Mouse (Mus musculus) splenic B cell, adult 2 months (primary cell): Measurements from ENCODE around the gene Szt2.

ENCODE experiments used
- DNase-seq: peaks from one replicate; pipeline ENCODE4 v3.0.0-alpha.2; 2011; ENCODE audit warnings: low read depth, low spot score
- H3K27me3 ChIP-seq: 2 replicates; pipeline ENCODE4 v1.6.1; 2012; ENCODE audit warnings: mild to moderate bottlenecking, low read length, moderate library complexity, mixed read lengths; ENCODE audit not compliant: control insufficient read depth, poor library complexity, insufficient read depth, severe bottlenecking
- H3K36me3 ChIP-seq: 2 replicates; pipeline ENCODE4 v1.6.1; 2012; ENCODE audit warnings: mild to moderate bottlenecking, low read length, moderate library complexity, mixed read lengths; ENCODE audit not compliant: control insufficient read depth, poor library complexity, insufficient read depth, severe bottlenecking

Gene Szt2

DNA sequence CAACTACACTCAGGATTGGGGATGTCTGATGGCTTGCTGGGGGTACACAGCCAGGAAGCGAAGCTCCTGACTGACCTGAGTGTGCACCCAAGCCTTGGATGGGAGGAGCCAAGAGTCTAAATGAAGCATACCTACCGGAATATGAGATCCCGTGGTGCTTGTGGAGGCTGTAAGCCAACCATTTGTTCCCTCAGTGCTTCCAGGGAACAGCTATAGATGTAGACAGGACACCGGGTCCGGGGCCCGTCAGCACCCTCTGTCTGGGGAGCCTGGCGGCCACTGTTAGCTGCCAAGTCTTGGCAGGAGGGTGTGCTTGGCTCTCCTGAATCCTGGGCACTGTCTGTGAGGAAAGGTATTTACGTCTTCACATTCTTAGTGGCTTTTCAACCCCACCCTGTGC is 21.8 kb downstream of the Szt2 start:
- DNase-seq = no peak
- peaks cover 12% of the 10 kb centered on the region for H3K36me3 ChIP-seq
- H3K27me3 ChIP-seq = no peaks in the 10 kb centered on the region

DNA sequence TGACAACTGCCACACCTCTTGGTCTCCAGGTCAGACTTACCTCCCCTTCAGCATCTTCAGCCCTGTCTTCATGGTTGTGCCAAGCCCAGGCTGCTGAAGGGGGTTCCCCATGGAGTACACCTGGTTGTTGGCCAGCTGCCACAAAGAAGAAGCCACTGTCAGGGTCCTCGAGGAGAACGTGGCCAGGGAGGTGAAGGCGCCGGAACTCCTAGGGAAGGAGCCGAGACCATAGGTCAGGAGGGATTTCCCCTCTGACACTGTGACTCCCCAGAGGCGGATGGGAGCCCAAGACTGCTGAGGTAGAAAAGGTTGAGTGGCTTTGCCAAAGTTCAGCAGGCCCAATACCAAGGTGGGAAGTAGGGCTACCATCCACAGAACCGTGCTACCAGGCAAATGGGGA is 25.8 kb downstream of the Szt2 start:
- DNase-seq = no peak

DNA sequence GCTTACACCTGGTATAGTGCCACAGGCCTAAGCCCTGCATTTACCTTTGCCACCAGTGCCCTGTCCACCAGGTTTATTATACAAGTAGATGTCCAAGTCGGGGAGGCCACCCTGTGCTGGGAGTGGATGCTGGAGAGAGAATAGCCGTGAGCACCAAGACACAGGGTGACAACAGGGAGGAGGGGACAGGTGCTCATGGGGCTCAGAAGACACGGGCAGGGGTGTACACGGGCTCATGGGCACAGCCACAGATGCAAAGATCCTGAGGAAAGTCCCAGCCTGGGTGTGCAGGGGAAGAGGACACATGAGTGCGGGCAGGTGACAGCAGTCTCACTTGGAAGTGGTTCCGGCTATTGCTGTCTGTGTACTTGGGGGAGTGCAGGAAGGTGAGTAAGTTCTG is 33.1 kb downstream of the Szt2 start:
- H3K27me3 ChIP-seq = no peaks in the 10 kb centered on the region
- peaks cover 19% of the 10 kb centered on the region for H3K36me3 ChIP-seq
- DNase-seq = no peak

More for the DNA sequence above, 25.8 kb downstream of the Szt2 start:
- Histone ChIP-seq H3K36me3 (peaks cover 8% of the 10 kb centered on the region), H3K27me3 (no peaks in the 10 kb centered on the region)

DNA sequence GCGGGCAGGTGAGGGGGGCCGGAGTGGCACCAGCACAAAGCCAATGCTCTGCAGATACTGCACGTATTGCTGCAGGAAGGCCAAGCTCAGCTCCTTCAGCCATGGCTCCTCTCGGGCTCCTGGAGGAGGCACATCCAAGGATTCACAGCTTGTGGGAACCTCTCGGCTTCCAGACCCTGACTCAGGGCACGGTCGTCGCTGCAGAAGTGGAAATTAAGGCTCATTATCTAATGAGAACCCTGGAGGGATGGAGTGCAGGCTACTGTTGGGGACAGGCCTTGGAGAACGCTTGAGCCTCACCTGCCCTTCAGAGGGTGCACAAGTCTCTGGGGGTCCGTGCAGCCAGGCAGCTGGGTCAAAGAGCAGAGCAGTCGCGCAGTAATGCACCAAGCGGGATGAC is 37.3 kb downstream of the Szt2 start:
- H3K27me3 ChIP-seq = no peaks in the 10 kb centered on the region
- peaks cover 20% of the 10 kb centered on the region for H3K36me3 ChIP-seq
- no peak for DNase-seq

DNA sequence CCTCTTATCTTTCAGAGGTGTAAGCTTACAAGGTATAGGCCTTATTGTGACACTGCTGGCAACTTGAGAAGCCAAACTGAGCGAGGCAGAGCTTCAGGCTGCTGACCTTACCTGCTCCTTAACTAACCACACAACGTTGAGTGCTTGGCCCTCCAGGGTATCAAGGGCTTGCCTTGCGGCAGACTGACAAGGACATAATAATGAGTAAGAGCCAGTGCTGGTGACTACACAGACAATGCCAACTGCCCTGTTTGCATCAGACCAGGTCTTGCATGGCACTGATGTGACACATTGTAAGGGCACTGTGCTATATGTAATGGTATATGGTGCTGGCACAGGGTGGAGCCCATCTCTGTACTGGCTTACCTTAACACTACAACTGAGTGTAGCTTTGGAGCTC is 40.5 kb downstream of the Szt2 start:
- Histone ChIP-seq H3K36me3 (peaks cover 18% of the 10 kb centered on the region), H3K27me3 (no peaks in the 10 kb centered on the region)
- no peak for DNase-seq

DNA sequence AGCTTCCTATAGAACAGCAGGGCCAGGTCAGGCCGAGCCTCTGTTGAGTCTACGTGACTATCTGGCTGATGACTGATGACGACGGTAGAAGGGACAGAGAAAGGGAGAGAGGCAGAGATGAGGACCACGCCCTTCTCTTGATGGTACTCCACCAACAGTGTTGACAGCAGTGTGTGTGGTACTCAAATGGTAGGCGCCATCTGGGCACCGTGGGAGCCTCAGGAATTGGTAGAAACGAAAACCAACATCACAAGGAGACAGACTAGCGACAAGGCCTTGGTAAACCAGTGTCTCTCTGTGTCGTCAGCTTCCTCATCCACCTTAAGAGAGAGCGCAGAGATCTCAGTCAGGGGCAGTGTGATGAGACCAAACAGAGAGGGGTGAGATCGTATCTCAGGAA is 41.5 kb downstream of the Szt2 start:
- no peaks in the 10 kb centered on the region for H3K27me3 ChIP-seq
- no peak for DNase-seq
- peaks cover 13% of the 10 kb centered on the region for H3K36me3 ChIP-seq

DNA sequence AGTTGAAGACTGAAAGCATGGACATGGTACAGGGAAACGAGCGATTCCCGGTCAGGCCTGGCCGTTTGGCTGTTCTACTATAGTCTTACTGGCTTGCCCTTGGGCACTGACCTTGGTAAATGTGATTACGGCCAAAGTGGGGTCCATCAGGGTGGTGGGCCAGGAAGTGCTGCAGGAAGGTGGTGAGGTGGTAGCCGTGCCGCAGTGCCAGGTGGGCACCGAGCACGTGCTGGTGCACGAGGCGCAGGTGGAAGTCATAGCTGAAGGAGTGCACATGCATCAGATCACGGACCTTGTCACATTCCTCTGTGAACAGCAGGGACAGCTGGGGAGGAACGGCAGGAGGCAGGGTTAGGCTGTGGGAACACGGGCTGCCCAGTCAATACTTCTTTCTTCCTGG is 43.1 kb downstream of the Szt2 start:
- H3K27me3 ChIP-seq = no peaks in the 10 kb centered on the region

DNA sequence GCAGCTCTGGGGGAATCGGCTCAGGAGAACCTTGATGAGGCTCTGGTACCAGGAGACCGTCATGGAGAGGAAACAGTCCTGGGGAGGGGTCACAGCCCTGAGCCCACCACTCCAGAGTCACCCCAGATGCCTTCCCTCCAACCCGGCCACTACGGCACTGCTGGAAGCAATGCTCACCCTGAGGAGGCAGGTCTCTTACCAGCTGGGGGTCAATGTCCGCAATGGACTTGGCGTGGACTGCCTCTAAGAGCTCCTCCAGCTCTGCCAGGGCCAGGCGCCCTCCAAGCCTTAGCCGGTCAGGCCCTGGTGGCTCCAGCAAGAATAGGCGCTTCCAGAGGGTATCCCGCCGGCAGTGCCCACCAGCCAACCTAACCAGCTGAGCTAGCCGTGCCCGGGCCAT is 44.4 kb downstream of the Szt2 start:
- no peaks in the 10 kb centered on the region for H3K27me3 ChIP-seq
- DNase-seq = no peak
- peaks cover 7% of the 10 kb centered on the region; the same call in 1 of the 2 replicates for H3K36me3 ChIP-seq

More for the DNA sequence above, 43.1 kb downstream of the Szt2 start:
- H3K36me3 ChIP-seq = peaks cover 9% of the 10 kb centered on the region; the same call in 1 of the 2 replicates
- DNase-seq = no peak

DNA sequence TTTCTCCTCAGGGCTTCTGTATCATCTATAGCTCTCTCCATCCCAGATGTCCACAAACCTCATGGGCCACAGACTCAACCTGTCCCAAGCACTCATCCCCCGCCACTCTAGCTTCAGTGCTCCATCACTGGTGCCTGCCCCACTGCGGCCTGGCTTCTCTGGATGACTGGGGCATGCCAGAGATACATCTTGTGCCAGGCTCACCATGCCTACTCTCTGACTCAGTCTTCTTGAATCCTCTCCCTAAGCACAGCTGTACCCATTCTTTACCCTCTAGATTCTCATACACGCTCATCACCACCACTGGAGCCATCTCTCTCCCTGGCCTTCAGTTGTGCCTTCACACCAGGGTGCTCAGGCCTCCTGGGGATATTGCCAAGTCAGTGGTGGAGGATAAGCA is 45.1 kb downstream of the Szt2 start:
- H3K27me3 ChIP-seq = no peaks in the 10 kb centered on the region
- no peak for DNase-seq
- H3K36me3 ChIP-seq = peaks cover 7% of the 10 kb centered on the region; the same call in 1 of the 2 replicates

DNA sequence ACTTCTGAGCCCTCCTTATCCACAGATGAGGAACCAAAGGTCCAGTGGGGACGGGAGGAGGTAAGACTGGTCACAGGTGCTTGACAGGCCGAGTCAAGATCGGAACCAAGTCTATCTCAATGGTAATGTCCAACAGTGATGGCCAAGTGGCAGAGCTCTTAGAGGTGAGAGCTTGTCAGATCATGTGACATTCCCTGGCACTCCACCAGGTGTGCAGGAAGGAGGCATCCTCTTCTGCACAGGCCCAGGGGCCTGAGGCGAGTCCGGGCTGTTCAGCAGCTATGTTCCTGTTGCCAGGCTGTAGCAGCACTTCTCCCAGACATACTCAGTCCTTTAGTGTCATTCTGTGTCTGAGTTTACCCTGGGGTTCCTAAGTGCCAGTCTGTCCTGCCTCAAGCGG is 46.2 kb downstream of the Szt2 start:
- DNase-seq = no peak
- no peaks in the 10 kb centered on the region for H3K27me3 ChIP-seq
- H3K36me3 ChIP-seq = peaks cover 5% of the 10 kb centered on the region; the same call in 1 of the 2 replicates

DNA sequence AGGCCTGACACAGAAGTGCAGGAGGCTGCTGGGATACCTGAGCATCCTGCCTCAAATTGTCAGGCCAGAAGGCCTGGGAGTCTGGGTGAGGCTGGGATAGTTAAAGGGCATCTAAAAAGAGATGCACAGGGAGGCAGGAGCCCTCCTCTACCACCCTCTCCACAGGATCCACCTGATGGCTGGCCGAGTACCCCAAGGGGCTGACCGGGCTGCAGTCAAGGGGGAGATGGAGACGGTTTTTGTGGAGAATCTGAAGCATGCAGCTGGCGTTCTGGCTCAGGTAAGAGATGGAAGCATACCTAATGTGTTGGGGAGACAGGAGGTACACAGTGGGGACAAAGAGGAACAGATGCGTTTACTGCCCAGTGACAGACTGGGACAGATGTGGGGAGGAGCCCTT is 47.6 kb downstream of the Szt2 start:
- Histone ChIP-seq H3K36me3 (peaks cover 5% of the 10 kb centered on the region; the same call in 1 of the 2 replicates), H3K27me3 (no peaks in the 10 kb centered on the region)
- DNase-seq = no peak

DNA sequence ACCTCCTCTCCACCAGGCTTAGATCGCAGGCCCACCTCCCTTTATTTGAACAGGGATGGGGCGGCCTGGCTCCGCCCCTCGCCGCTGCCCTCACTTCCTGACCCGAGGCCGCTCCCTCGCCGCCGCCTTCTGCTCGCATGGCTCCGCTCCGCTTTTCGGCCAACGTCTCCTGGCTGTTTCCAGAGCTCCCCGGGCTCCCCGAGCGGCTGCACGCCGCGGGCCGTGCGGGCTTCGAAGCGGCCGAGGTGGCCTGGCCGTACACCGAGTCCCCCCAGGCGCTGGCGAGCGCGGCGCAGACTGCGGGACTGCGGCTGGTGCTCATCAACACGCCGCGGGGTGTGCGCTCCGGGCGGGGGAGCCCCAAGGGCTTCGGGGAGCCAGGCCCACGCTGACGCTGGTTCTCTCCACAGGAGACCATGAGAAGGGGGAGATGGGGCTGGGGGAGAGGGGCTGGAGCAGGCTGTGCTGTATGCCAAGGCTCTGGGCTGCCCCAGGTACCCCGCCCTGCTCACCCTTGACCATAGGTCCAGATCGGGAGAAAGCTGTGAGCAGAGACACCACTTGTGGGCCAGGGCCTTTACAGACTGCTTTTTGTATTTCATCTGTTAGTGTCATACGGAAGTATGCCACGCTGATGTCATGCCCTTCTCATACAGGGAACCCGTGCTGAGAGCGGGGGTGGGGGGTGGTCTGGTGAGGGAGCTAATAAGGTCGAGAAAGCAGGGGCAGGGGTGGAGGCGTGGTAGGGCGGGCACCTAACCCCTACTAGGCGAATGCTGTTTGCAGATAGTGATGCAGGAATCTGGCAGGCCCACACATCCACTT is 49.0 kb downstream of the Szt2 start:
- DNase-seq = peak; percentile 59

DNA sequence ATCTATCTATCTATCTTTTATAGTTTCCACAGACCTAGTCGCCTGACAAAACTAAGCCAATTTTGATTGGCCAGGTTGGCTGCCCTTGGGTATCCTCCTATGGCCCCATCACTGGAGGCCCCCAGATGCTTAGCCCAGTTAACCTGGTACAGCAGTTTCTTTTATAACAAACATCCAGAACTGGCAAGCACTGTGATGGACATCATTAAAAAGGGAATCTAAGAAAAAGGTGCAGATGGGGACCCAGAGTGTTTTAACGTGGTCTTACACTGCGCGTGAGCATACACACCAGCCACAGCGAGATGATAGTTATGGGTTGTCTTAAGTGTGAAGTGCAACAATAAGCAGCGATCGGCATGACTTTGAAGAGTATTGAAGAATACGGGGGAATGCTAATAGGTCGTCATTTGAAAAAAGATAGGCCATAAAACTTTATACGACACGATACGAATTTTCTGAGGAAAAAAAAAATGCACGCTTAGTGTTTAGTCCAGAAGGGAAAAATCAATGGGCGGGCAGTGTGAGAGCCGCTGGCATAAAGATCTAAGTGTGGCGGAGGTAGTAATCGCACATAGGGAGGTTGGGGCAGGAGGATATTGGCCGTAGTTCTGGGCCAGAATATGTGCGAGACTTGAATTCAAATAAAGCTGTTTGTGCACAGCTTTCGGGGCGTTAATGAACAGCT is 49.7 kb downstream of the Szt2 start:
- peaks cover 2% of the 10 kb centered on the region; the same call in 1 of the 2 replicates for H3K36me3 ChIP-seq
- DNase-seq = no peak
- no peaks in the 10 kb centered on the region for H3K27me3 ChIP-seq

More for the DNA sequence above, 49.0 kb downstream of the Szt2 start:
- Histone ChIP-seq H3K36me3 (peaks cover 5% of the 10 kb centered on the region; the same call in 1 of the 2 replicates), H3K27me3 (no peaks in the 10 kb centered on the region)

DNA sequence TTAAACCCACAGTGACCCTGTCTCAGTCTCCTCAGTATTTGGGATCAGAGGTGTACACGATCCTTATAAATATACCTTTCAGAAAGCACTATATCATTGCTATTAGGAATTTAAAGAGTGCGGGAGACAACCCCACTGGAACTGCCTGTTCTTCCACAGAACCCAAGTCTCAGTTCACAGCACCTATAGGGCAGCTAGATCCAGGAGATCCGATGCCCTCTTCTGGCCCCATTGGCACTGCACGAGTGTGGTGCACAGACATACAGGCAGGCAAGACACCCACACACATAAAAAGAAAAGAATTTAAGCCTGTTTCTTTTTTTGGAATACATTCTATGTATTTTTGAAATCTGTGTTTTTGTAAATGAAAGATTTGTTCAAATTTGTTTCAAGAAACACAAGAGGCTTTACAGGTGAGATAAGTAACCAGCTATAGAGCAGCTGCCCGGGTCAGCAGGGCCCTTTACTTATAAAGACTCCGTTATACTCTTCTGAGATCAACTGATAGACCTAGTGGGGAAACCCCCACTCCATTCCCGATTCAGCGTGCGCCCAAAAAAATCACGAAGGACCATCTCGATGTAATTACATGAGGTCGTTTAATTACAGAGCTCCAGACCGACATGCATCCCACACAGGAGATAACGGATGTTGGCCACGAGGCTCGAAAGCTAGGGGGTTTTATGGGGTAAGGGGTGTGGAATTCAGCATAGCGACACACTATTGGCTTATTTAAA is 50.7 kb downstream of the Szt2 start:
- Histone ChIP-seq H3K27me3 (no peaks in the 10 kb centered on the region), H3K36me3 (no peaks in the 10 kb centered on the region)
- DNase-seq = no peak

DNA sequence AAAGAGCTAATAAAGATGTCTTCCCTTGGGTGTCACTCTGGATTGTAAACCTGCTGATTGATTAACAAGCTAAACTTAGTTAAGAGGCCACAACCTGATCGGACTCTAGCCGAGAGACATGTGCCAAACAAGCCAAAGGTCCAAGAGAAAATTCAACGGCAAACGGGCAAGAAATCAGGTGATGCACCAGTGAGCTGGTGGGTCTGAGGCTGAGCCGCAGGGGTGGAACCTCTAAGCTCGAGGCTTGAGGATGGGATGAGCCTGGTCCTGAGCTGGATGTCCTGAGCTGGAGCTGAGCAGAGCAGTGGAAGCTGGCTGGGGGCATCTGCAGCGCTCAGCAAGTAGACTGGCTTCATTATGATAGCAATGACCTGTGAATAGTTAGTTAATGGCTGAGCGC is 51.6 kb downstream of the Szt2 start:
- DNase-seq = no peak

More for the DNA sequence above, 51.6 kb downstream of the Szt2 start:
- Histone ChIP-seq H3K36me3 (no peaks in the 10 kb centered on the region), H3K27me3 (no peaks in the 10 kb centered on the region)
